Mouse (Mus musculus) limb, embryonic 12.5 days (tissue): ENCODE results near the gene Pxylp1. TPM values are rescaled to one million over a fixed set of nuclear protein-coding genes. Genes with fewer than 3 reads are reported as not detected.

ENCODE experiments used
- ATAC-seq: fragments of 200-750 bp; cut with Nextera tagmentation; 2 replicates; pipeline ENCODE4 v1.8.0; 2017; ENCODE audit warnings: low read depth, moderate TSS enrichment; ENCODE audit not compliant: insufficient number of reproducible peaks, insufficient read depth, low FRiP score, low TSS enrichment
- H3K27ac ChIP-seq: fragments of 300-500 bp; sonication (generic); 2 replicates; pipeline ENCODE4 v1.5.1; 2016; ENCODE audit warnings: mild to moderate bottlenecking, moderate library complexity
- H3K27me3 ChIP-seq: fragments of 300-500 bp; sonication (generic); 2 replicates; pipeline ENCODE4 v1.6.1; 2016; ENCODE audit warnings: mild to moderate bottlenecking, moderate library complexity
- H3K36me3 ChIP-seq: fragments of 300-500 bp; sonication (generic); 2 replicates; pipeline ENCODE4 v1.6.1; 2016; ENCODE audit warnings: mild to moderate bottlenecking, moderate library complexity
- H3K4me1 ChIP-seq: fragments of 300-500 bp; sonication (generic); replicated peaks from 2 replicates; pipeline ENCODE4 v1.6.1; 2016
- H3K4me2 ChIP-seq: fragments of 300-500 bp; sonication (generic); 2 replicates; pipeline ENCODE4 v1.6.1; 2016; ENCODE audit warnings: mild to moderate bottlenecking, moderate library complexity
- H3K4me3 ChIP-seq: fragments of 300-500 bp; sonication (generic); replicated peaks from 2 replicates; pipeline ENCODE4 v1.5.1; 2016; ENCODE audit warnings: mild to moderate bottlenecking
- H3K9ac ChIP-seq: fragments of 300-500 bp; sonication (generic); replicated peaks from 2 replicates; pipeline ENCODE4 v1.6.1; 2016; ENCODE audit warnings: mild to moderate bottlenecking, moderate library complexity
- H3K9me3 ChIP-seq: fragments of 300-500 bp; sonication (generic); 2 replicates; pipeline ENCODE4 v1.6.1; 2016; ENCODE audit warnings: mild to moderate bottlenecking, moderate library complexity
- WGBS: fragments of 180-500 bp; shearing (Covaris S2); methylation state at CpG from one replicate; pipeline ENCODE4 v1.1.7; 2016; 5-methylcytosine and 5-hydroxymethylcytosine counted together
- polyA plus RNA-seq: library from polyadenylated mRNA; unstranded; fragments of >200 nt; fragmentation: Nextera tagmentation; extraction: Ambion mirVana; gene quantifications from 2 replicates; pipeline ENCODE4 v1.2.1, GENCODE M21; 2016

Pxylp1 gene
- polyA plus RNA-seq, 1 experiment from 2014 or later = 21.4 TPM

DNA sequence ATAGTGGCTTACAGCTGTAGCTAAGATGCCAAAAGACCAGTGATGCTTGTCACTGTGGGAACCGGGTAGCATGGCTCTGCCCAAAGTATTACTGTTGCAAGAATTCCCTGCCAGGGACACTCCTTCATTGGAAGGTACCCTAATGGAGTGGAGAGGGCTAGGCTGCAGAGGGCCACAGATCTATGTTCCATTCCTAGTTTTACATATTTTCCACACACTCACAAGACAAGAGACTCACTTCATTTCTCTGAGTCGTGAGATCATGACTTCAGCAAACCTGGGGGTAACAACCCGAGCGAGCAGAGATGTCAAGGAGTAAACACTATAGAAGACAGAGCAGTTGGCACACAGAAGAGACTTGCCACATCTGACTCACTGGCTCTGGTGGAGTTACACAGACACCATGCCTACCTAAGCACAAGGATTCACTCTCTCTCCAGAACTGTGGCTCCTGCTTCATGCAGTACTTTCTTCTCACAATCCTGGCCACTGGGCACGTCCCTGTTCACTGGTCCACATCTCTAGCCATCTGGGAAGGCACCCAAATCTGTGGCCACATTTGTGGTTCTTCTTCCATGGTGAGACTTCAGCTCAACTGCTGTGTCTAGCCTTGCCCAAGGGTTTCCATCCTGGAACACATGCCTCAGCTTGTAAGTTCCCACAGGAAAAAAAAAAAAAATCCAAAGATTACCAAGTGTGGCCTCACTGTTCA, 31.9 kb downstream of the Pxylp1 start:
- H3K36me3 ChIP-seq = no peaks in the 10 kb centered on the region
- H3K27ac ChIP-seq = no peak overlapping the region
- H3K27me3 ChIP-seq = no peaks in the 10 kb centered on the region
- H3K4me2 ChIP-seq = no peak overlapping the region
- no peaks in the 10 kb centered on the region for H3K9me3 ChIP-seq
- 90% methylated on average over 5 of the region's 5 CpGs for WGBS
- ATAC-seq = no peak
- H3K4me3 ChIP-seq = no peak overlapping the region
- peaks cover 33% of the 10 kb centered on the region for H3K4me1 ChIP-seq
- H3K9ac ChIP-seq = no peak overlapping the region

DNA sequence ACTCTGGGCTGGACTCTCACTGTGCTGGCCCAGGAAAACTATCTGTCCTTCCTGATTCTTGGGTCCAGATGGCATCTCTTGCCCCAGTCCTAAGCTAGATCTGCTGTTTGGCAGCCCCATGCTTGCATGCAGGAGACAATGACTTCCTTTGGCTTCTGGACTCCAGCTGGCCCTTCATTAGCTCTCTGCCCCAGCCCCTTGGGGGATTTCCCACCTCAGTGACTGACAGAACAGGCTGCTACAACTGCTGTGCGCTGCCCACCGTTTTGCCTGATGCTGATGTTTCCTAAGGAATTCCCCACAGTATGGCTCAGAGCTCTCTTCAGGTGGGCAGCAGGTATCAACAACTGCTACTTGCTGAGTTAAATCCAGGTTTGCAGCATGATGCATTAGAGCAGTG, 33.4 kb downstream of the Pxylp1 start:
- Histone ChIP-seq H3K4me3 (no peak overlapping the region), H3K9ac (no peak overlapping the region)
- no peak for ATAC-seq

GRCm38 (mm10) chr9:96857838-96858237, 34.6 kb downstream of the Pxylp1 start:
- WGBS = 87% methylated on average over 4 of the region's 4 CpGs

More for the DNA sequence above, 33.4 kb downstream of the Pxylp1 start:
- WGBS = 60% methylated on average over 2 of the region's 2 CpGs
- Histone ChIP-seq H3K4me2 (no peak overlapping the region), H3K27me3 (no peaks in the 10 kb centered on the region), H3K27ac (no peak overlapping the region), H3K36me3 (no peaks in the 10 kb centered on the region), H3K4me1 (peaks cover 33% of the 10 kb centered on the region), H3K9me3 (no peaks in the 10 kb centered on the region)

DNA sequence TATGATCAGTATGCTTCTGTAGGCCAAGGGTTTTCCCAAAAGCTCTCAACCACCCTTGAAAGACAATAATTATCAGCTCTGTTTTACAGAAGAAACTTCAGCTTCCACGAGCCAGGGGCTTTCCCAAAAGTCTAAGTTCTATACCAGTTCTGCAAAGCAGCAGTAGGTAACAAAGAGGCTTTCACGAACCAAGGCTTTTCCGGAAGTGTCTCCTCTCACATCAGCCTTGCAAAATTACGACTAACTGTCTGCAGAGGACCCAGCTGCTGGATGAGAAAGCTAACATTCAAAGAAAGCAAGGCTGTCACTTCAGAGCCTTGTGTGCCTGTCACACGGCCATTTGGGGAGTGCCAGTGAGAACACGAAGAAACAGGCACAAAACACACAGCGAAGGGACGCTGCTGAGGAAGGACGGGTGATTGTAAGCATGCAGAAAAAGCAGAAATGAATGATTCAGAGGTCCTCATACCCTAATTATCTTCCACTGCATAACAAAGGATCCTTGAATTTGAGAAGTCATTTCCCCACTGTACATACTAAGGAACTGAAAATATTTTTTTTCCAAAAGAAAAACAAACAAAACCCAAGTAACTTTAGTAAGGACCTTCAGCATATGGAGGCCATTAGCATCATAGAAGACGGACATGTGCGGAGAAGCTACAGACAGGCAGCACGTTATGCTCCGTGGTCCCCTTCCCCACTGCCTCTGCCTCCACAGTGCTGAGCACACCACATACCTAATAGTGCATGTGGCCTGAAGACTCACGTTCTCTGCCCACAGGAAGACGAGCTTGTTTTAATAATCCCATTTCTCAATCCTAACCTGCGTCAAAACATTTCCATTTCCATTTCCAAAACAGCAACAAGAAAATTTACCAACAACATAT, 38.9 kb downstream of the Pxylp1 start:
- Histone ChIP-seq H3K27me3 (no peaks in the 10 kb centered on the region), H3K27ac (peak overlapping the region; percentile 62), H3K9ac (no peak overlapping the region), H3K9me3 (no peaks in the 10 kb centered on the region), H3K36me3 (no peaks in the 10 kb centered on the region), H3K4me1 (peaks cover 14% of the 10 kb centered on the region; the same call in 1 of the 2 replicates), H3K4me2 (no peak overlapping the region; the same call in 1 of the 2 replicates), H3K4me3 (no peak overlapping the region)
- no peak for ATAC-seq
- WGBS = 74% methylated on average over 16 of the region's 16 CpGs

More at GRCm38 (mm10) chr9:96857838-96858237, 34.6 kb downstream of the Pxylp1 start:
- no peak overlapping the region for H3K4me2 ChIP-seq
- H3K9me3 ChIP-seq = no peaks in the 10 kb centered on the region
- no peak overlapping the region for H3K9ac ChIP-seq
- H3K27ac ChIP-seq = no peak overlapping the region
- H3K4me3 ChIP-seq = no peak overlapping the region
- H3K27me3 ChIP-seq = no peaks in the 10 kb centered on the region
- no peak for ATAC-seq
- no peaks in the 10 kb centered on the region for H3K36me3 ChIP-seq
- peaks cover 30% of the 10 kb centered on the region for H3K4me1 ChIP-seq

GRCm38 (mm10) chr9:96851634-96852033, 40.8 kb downstream of the Pxylp1 start:
- Histone ChIP-seq H3K4me2 (no peak overlapping the region), H3K27ac (no peak overlapping the region), H3K9ac (no peak overlapping the region), H3K4me3 (no peak overlapping the region), H3K4me1 (peaks cover 14% of the 10 kb centered on the region; the same call in 1 of the 2 replicates), H3K36me3 (no peaks in the 10 kb centered on the region), H3K27me3 (no peaks in the 10 kb centered on the region), H3K9me3 (no peaks in the 10 kb centered on the region)
- no peak for ATAC-seq
- 78% methylated on average over 7 of the region's 7 CpGs for WGBS

DNA sequence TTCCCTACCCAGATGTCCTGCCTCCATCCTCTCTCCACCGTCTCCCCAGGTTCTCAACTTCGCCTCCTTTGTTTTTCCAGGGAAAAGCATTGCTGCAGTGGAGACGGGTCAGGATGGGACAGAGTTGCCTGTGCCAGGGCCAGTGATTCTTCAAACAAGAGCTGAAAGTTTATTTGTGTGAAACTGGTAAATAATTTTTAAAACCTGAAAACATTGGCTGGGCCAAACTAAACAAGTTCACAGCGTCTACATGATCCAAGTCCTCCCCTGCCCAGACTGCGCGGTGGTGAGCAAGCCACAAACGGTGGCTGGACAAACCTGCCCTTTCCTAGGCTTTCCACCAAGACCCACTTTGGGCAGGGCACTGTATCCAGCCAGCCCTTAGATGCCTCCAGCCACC, 41.4 kb downstream of the Pxylp1 start:
- H3K4me2 ChIP-seq = no peak overlapping the region
- WGBS = 85% methylated on average over 7 of the region's 7 CpGs
- no peak overlapping the region for H3K9ac ChIP-seq
- no peak overlapping the region for H3K4me3 ChIP-seq
- ATAC-seq = no peak
- H3K36me3 ChIP-seq = no peaks in the 10 kb centered on the region
- H3K9me3 ChIP-seq = no peaks in the 10 kb centered on the region
- H3K27ac ChIP-seq = no peak overlapping the region
- H3K4me1 ChIP-seq = peaks cover 14% of the 10 kb centered on the region; the same call in 1 of the 2 replicates
- H3K27me3 ChIP-seq = no peaks in the 10 kb centered on the region

DNA sequence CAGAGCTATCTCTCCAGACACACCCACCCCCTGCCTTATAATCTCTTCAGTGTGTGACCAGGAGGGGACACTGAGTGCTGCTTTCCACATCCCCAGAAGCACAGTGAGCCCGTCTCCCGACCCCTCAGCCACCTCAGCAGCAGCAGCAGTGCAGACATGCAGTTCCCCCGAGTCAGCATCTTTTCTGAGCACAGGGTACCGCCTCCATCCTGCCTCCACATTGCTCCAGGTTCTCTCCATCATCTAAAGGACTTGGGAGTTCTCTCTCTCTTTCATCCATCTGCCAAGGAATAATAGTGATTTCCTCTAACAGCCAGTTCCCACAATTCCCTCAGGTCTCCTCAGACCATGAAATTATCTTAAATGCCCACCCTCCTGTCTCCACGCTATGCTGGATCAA, 43.5 kb downstream of the Pxylp1 start:
- Histone ChIP-seq H3K4me2 (no peak overlapping the region), H3K4me3 (no peak overlapping the region), H3K9ac (no peak overlapping the region), H3K4me1 (peaks cover 24% of the 10 kb centered on the region), H3K27me3 (no peaks in the 10 kb centered on the region), H3K36me3 (no peaks in the 10 kb centered on the region), H3K27ac (no peak overlapping the region), H3K9me3 (no peaks in the 10 kb centered on the region)
- WGBS = 53% methylated on average over 5 of the region's 5 CpGs
- ATAC-seq = no peak

GRCm38 (mm10) chr9:96846361-96846760, 46.1 kb downstream of the Pxylp1 start:
- Histone ChIP-seq H3K27me3 (no peaks in the 10 kb centered on the region), H3K4me2 (no peak overlapping the region), H3K9ac (no peak overlapping the region), H3K4me3 (no peak overlapping the region), H3K4me1 (peaks cover 23% of the 10 kb centered on the region), H3K36me3 (no peaks in the 10 kb centered on the region), H3K27ac (no peak overlapping the region), H3K9me3 (peaks cover 12% of the 10 kb centered on the region; the same call in 1 of the 2 replicates)
- ATAC-seq = no peak
- 84% methylated on average over 8 of the region's 8 CpGs for WGBS

DNA sequence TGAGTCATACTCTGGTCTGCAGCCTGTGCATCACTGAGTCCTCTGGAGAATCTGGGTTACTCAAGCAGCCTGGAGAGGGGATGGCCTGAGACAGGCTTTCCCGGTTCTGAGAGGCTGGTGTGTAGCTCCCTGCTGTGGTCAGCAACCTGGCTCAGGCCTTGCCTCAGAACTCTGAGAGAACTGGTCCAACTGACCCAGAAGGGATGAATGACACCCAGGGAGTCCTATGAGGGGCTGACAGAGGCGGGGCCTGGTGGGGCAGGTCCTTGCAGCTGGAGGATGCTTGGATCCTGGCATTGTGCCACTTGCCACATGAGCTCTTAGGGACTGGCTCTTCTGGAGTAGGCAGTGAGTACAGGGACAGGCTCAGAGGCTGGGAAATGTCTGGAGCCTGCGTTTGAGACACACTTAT, 47.7 kb downstream of the Pxylp1 start:
- WGBS = 58% methylated on average over 3 of the region's 3 CpGs
- H3K4me3 ChIP-seq = no peak overlapping the region
- H3K36me3 ChIP-seq = no peaks in the 10 kb centered on the region
- no peak overlapping the region for H3K9ac ChIP-seq
- H3K4me2 ChIP-seq = no peak overlapping the region
- no peak overlapping the region for H3K27ac ChIP-seq
- H3K9me3 ChIP-seq = peaks cover 15% of the 10 kb centered on the region; the same call in 1 of the 2 replicates
- peaks cover 23% of the 10 kb centered on the region for H3K4me1 ChIP-seq
- H3K27me3 ChIP-seq = no peaks in the 10 kb centered on the region
- 0 out of 2 replicates have a peak, but pooled peaks have one; percentile 40 for ATAC-seq

DNA sequence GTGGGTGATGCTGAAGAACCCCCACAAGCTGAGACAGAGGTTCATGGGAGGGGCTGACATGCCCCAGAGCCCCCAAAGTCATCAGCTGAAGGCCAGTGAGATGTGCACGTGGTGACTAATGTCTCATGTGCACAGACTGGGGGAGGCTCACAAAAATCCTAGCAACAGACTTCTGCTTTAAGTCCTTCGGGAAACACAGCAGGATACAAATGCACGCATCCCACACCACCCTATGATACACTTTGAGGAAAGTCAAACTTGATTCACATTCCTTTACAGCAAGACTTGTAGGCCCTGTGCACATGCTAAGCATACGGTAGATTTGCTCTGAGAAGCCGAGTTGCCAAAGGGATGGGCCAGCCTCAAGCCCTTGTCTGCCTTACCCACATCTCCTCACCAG, 53.1 kb downstream of the Pxylp1 start:
- WGBS = 84% methylated on average over 5 of the region's 5 CpGs
- no peak overlapping the region for H3K9ac ChIP-seq
- no peak overlapping the region for H3K4me3 ChIP-seq
- no peak for ATAC-seq
- peaks cover 15% of the 10 kb centered on the region; the same call in 1 of the 2 replicates for H3K9me3 ChIP-seq
- no peaks in the 10 kb centered on the region; the same call in 1 of the 2 replicates for H3K27me3 ChIP-seq
- H3K4me2 ChIP-seq = no peak overlapping the region
- 0 out of 2 replicates have a peak, but pooled peaks cover 4% of the 10 kb centered on the region for H3K36me3 ChIP-seq
- peaks cover 36% of the 10 kb centered on the region for H3K4me1 ChIP-seq
- no peak overlapping the region for H3K27ac ChIP-seq

- H3K27ac ChIP-seq = no peak overlapping the region
- 0 out of 2 replicates have a peak, but pooled peaks cover 4% of the 10 kb centered on the region for H3K36me3 ChIP-seq
These were observed 53.6 kb downstream of the Pxylp1 start for GRCm38 (mm10) chr9:96838864-96839263.

More at GRCm38 (mm10) chr9:96838864-96839263, 53.6 kb downstream of the Pxylp1 start:
- Histone ChIP-seq H3K4me1 (peaks cover 34% of the 10 kb centered on the region), H3K9me3 (peaks cover 15% of the 10 kb centered on the region; the same call in 1 of the 2 replicates), H3K4me2 (no peak overlapping the region), H3K27me3 (no peaks in the 10 kb centered on the region; the same call in 1 of the 2 replicates), H3K4me3 (no peak overlapping the region), H3K9ac (no peak overlapping the region)
- 0 out of 2 replicates have a peak, but pooled peaks have one; percentile 27 for ATAC-seq
- 34% methylated on average over 10 of the region's 10 CpGs for WGBS
